Mouse (Mus musculus): ENCODE data around the gene Me1.

Me1 gene

DNA sequence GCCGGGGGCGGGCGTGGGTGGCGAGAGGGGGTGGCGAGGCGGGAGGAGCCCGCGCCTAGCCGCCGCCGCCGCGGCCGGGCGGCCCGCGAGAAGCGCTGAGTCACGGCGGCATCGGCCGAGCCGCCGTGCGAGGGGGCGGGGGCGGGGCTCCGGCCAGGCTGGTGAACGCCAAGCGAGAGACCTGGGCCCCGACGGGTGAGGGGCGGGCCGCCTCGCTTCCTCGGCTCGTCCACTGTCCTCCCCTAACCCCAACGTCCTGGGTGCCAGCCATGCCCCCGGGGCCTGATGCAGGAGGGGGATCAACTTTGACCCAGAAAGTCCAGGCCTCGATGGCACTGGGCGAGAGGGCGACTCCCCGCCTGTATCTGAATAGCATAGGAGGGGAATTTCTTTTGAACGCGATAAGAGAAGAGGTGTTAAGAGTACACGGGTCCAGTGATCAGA is at the start of gene Me1:
Gene Me1 (minus strand): TSS at position 136 of the 444 bp plus-strand sequence.
- DNase-seq (ENCODE audit: low spot score), result peak; percentile 2

DNA sequence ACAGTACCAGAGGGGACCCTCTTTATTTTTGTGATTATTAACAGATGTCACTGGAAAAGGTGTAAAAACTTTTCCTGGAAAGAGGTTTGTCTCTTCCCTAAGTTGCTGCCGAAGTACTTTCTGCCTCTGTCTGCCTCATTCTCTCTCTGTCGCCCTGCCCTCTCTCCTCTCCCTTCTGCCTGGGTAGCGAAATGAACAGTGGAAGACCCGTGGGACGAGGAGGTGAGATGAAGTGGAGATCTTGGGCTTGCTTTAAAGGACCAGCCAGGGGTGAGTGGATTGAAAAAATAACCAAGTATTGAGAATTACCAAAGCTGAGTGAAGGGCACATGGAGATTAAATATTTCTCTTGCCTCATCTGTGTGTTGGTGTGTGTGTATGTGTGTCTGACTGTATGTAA is 48.3 kb upstream of the Me1 start:
- no peak for DNase-seq (ENCODE audit: low spot score)

DNA sequence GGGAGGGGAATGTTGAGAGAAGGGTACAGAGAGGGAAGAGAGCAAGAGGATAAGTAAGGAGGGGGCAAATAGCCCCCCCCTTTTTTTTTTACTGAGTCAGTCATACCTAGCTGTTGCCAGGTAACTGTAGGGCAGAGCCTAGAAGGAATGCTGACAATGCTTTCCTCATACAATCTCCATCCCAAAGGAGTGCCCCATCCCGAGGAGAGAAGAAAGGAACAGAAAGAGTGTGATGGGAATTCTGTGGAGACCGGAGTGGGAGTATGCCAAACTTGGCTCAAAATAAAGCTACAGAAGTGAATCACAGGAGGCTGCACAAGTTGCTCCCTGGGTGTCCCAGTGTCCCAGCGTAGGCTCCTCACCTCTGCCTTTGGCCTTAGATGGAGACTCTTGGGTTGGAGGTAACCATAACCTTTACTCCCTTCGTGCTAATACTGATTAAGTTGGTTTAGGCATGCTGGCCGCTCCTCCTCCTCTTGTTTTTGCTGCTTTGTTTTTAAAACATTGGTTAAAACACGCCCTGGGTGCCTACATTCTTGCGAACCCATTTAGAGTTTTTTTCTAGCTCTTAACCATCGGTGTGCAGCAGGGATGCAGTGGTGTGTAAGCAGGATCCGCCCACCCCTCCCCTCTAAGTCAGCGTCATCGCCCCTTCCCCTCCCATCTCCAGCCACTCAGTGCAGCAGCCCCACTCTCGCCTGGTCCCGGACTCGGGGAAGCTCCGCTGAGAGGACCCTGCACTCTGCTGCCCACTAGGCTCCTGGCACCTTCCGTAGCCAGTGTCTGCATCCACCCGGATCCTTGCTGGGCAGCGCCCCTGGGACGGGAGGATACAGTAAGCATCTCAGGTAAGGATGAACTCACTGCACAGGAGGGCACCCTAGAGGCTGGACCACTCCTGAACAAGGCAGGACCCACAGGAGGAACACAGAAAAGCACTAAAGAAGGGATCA is 47.5 kb upstream of the Me1 start, which contains the start of gene Prss35:
Gene Prss35 (plus strand): TSS at position 691 of the 953 bp plus-strand sequence.
- no peak for DNase-seq (ENCODE audit: low spot score)

DNA sequence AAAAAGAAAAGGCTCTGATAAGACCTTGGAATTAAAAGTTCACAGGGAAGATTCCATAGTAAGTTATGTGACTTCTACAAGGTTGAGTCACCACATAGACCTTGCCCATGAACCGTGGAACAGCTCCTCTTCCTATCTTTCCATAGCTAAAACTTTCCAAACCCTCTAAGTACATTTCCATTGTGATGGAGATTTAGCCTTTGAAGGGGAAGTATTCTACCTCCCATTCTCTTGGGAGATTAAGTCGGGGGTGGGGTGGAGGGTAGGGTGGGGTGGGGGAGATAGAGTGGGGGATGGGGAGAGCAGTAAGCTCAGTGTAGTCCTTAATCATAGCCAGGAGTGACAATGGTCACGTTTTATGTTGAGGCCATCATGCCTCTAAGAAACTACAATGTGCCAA is 44.2 kb upstream of the Me1 start:
- no peak for DNase-seq (ENCODE audit: low spot score)

DNA sequence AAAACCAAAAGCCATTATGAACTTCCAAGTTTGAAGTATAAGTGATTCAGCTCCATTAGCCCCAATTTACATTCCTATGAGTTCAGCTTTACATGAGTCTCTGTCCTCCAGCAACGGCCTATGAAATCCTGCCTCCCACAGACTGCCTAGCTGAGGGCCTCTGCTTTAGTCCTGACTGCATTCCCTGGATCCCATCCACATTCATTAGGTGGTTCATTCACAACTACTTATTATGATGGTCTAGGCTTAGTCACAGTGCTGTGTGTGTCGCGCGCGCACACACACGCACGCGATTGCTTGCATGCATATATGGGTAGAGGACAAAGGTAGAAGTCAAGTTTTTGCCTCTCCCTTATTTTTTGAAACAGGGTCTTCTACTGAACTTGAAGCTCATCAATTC is 43.0 kb upstream of the Me1 start:
- no peak for DNase-seq (ENCODE audit: low spot score)

DNA sequence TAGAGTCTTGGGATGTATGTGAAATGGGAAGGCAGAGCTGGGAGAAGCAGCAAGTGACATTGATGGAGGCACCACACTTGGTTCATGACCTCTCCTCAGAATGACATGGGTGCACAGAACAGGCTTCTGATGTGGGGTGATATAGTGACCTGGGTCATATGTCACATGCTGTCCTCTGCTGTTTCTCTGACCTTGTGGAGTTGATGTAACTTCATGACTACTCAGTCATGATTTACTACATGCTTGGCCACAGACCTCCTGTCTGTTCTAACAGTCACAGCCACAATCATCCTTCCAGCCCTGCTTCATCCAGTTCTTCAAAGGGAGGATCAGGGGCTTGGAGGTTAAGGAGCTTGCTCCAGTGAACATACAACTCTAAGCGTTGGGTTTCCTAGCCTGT is 42.3 kb upstream of the Me1 start:
- DNase-seq (ENCODE audit: low spot score), result no peak

DNA sequence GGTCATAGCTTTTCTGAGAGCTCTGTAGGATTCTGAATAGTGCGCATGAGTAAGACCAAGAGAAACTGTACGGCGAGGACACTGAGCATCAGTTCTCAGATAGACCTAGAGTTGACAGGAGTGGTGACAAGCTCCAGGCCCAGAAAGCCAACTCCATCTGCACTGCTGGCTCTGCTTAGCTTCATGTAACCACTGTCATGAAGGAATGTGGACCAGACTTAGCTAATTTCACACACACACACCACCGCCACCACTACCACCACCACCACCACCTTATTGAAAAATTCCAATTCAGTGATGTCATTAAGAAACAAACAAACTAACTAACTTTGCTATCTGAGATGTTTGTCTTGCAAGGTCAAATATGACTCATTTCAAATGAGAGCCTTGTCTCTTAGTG is 41.2 kb upstream of the Me1 start:
- no peak for DNase-seq (ENCODE audit: low spot score)

DNA sequence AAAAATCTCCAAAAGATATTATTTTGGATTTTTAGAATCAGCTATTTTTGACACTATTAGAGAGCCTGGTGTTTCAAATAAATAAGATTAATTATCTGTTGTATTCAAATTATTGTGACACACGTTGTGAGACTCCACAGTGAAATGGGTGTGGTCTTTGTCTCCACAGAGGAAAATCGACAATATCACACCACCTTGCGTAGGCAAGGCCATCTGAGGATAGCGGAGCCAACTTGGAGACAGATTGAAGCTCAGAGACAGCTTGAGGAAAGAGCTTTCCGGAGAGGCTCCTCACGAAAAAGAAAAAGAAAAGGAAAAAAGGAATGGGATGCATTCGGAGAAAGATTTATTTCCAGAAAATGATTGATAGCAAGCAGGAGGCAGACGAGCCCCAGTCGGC is 39.0 kb upstream of the Me1 start:
- DNase-seq (ENCODE audit: low spot score), result no peak

DNA sequence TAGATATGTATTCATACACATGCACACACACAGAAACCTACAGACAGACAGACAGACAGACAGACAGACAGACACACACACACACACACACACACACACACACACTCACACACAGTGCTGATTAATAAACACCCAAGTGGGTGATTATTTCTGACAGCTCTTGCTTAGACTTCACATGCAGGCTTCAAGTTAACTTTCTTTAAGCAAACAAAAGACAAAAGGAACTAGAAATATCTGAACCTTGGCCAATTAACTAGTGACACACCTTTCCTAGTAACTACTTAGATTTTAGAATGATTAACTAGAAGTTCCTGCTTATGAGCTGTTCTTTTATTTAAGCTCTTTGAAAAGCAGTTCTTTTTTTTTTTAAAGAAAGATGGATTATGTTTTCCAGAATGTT is 38.6 kb upstream of the Me1 start:
- no peak for DNase-seq (ENCODE audit: low spot score)

DNA sequence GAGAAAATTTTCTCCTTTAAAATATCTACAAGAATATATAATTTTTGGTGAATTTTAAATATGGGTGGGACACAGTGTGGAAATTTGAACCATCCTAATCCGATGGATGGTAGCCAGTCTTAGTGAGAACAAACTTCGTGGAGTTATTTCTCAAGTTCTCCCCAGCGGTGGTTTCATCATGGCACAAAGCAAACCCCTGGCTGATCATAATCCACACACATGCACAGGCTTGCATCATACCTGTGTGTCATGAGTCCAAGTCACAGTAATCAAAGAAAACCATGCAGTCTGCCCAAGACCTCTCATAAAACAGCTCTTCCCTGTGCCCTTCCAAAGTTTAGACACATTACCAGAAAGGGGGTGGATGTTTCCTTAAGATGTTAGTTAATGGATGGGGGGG is 34.1 kb upstream of the Me1 start:
- DNase-seq (ENCODE audit: low spot score), result no peak

DNA sequence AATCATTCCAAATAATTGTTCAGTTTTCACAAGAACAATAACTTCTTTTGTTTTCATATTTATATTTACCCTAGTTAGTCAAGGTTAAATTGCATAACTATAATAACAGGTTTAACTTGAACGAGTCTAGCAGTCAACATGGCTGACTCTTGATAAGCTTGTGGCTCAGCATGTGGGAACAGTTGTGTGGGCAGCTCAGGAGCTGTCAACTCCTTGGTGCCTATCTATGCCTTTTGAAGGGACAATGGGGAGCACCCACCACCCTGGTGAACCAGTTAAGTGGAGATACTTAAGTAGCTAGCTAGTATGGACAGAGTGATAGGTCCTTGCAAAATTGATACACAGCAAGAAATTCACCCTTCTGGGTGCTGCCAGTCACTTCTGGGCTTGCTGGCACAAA is 33.3 kb upstream of the Me1 start:
- DNase-seq (ENCODE audit: low spot score), result no peak

DNA sequence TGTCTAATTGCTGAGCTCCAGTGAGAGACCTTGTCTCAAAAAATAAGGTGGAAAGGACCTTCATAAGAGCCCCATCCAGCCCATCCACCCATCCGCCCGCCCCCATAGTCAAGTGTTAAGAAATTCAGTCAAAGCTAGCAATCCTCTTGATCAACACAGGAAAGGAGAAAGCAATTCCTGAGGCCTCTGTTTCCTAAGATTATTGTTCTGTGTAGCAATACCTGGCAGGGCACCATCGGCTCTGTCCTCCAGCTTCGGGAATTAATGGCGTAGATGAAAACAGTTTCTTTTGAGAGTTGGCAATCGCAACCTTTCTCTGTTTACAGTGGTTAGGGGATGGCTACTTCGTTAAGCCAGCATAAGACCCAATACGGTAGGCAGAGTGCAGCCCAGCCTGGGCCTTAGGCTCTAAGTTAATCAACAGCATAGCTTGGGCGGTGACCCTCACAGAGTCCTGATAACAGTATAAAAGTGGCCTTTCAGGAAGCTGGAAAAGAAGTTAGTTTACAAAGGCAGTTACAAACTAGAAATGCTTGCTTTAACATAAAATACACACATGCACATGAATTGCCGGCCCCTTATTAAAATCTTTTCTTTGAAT is 32.6 kb upstream of the Me1 start:
- DNase-seq (ENCODE audit: low spot score), result no peak

DNA sequence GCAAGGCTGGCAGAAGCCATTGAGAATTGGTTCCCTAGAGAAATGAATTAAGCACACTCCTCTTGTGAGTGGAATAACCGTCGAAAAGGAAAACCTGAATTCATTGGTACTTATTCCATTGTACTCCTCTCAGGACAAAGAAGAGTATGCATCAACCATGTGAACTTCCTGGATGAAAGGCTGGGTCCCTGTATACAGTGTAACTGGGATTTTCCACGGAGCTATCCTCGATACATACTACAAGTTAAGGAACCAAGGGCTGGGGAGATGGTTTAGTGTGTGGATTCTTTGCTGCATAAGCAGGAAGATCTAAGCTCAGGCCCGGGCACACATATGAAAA is 30.6 kb upstream of the Me1 start:
- DNase-seq (ENCODE audit: low spot score), result no peak

DNA sequence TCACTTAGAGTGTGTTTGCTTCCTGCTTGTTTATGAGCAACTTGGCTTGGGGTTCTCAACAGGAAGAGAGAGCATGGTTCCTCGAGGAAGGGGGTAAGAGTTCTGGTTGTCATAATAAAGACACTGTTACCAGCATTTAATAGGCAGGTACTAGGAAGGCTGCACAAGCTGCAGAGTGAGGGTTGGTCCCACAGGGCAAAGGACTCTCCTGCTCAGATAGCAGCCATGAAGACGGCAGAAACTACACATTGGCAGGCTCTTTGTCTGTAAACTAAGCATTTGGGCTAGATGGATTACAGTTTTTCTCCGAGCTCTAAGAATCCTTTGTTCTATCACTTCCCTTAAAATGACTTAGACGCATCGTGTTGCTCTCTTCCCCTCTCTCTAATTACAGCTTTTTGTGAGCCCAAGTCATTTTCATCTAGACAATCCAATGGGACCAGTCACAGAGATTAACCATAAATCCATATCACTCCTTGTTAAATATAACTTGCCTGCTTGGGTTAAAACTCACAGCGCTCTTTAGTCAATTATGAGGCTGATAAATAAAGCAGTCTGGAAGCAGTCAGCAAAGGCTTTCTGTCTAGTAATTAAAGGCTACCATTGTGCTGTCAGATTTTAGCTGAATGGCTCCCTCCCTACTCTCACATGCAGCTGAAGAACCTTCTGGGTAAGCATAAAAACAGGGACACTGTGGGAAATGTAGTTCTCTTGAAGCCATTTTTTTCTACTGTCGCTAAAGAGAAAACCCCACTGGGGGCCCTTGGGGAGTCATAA is 30.0 kb upstream of the Me1 start:
- no peak for DNase-seq (ENCODE audit: low spot score)

DNA sequence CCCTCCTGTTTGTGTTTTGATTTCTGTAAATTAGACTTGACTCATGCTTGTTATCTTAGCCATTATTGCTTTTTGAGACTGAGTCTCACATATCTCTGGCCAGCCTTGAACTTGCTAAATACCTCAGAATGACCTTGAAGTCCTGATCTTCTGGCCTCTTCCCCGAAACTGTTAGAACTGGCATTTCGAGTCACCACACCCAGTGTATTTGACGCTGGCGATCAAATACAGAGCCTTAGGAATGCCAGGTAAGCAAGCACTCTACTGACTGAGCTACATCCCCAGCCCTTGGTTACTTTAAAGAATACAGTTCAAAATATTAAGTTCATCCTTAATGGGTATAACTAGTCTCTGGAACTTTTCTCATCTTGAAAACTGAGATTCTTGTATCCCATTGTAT is 29.3 kb upstream of the Me1 start:
- no peak for DNase-seq (ENCODE audit: low spot score)

DNA sequence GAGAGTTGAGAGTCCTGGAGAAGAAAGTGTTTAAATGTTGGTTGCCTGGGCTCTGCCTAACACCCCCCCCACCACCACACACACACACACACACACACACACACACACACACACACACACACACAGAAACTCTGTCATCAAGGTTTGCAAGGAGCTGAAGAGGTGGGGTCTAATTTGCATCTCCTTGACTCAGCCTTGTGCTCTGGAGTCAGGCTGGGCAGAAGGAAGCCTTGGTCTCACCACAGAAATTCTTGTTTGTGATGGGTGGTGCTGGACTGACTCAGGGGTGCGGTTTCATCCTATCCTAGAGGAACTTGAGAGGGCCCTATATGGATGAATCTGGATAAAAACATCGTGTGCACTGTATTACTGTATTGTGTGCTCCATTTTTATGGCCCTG is 25.0 kb upstream of the Me1 start:
- DNase-seq (ENCODE audit: low spot score), result no peak

DNA sequence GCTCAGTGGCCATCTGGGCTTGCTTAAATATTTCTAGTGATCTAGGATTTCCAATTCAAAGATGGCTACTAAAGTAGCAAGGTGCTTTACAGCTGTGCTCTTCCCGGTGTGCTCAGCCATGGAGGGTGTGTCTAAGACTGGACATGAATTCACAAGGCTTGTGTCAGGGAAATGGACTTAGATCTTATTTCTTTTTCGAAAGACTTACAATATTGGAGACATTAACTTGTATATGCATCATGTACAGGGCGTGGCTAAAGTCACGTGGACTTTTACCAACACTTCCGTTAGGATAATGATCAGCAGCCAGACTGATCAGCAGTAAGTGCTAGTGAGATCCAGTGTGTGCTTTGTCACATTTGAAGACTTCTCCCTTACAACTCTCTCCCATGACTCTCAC is 24.5 kb upstream of the Me1 start:
- no peak for DNase-seq (ENCODE audit: low spot score)

DNA sequence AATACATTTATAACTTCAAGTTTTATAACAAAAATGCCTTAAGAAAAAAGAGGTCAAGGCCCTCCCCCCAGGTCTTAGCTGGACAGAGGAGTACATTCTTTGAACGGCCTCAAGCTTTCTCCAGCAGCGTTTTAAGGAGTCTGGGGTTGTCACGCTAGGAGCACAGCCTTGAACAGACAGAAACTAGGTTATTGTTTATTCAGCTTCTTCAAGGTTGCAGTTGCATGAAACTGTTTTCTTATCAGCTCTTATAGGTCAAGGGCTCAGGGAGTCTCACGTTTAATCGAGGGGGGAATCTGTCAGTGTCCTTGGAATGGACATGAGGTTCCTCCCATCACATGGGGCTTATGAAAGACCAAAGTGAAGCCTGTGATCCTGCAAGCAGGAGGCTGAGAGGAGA is 21.4 kb upstream of the Me1 start:
- no peak for DNase-seq (ENCODE audit: low spot score)

DNA sequence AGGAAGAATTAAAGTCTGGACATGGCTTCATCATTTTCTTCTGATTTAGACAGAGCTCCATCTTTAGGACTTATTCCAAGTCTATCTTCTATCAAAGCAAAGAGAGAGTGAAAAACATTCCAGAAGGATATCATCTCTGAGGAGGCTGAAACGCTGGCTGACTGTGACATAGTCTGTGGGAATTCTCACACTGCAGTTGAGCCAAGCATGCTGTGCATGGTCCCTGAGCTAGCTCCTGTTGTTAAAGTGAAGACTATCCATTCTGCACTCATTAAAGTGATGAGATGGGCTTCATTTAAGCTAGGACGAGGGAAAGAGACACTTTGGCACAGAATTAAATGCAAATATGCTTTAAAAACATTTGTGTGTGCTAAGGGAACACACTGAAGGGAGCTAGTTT is 20.8 kb upstream of the Me1 start:
- DNase-seq (ENCODE audit: low spot score), result no peak

DNA sequence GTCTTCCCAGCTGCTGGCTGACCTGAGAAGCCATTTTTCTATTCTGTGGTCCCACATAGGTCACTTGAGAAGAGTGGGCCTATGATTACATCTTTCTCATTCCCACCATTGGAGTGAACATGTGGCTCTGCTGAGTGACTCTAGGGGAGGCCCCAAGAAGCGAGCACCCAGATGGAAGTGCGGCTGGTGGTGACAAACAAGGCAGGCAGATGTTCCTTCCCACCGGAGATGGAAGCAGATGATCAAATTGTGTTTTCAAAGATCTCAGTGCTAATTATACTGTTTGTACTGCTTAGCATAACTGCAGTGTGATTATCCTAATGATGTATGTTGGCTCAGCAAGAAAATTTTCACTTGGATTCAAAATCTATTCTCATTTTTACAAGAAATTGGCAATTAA is 18.3 kb upstream of the Me1 start:
- no peak for DNase-seq (ENCODE audit: low spot score)

DNA sequence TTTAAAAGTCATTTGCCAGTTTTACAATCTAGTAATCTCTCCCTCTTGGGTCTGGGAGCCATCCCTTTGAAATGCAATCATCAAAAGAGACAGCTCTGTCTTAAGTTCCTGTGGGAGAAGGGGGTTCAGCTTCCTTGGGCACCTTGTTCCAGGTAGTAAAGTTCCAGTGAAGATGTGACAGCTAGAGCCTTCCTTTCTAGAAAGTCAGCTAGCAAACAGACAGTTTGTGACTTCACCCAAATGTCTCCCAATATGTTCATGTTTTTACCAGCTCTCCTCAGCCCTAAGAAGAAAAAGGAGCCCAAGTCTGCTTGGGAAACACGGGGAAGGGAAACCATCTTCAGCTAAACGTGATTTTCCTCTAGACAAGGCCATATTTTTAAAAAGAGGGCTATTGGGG is 16.9 kb upstream of the Me1 start:
- DNase-seq (ENCODE audit: low spot score), result no peak

DNA sequence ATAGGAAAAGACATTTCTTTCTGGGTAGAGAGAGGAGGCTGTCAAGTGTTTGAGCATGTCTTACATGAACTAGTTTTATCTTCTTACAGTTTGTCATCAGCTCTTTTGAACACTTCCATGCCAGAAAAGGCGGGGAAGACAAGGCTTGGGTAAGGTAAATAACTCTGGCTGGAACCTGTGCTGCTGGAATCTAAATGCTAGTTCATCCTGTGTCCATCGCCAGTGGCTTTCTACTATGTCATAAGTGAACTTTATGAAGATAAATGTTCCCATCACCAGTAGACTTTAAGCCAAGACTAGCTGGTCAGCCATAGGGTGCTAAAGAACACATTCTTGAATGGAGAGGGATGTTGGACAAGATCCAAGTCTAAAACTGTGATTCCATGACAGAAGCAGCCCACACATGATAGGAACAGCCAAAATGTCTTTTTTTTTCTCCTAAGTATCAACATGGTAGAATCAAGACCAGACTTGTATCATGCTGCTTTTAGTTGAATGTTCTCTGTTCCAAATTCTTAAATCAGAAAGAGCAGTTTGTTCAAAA is 14.4 kb upstream of the Me1 start:
- DNase-seq (ENCODE audit: low spot score), result no peak

DNA sequence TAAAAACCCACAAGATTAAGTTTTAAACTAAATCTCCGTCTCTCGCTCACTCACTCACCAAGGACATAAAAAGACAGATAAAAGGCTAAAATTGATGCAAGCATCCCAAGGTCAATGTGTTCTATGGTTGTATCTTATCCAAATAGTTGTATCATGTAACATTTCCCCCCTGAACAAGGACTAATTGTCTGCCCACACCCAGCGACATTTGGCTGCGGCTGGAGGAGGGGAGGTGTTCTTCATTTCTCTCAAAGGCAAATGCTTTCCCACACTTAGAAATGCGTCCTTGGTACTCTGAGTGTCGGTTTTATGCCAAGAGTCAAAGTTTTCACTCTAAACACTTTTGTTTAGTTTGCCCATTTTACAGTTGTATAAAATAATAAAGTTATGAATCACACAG is 13.2 kb upstream of the Me1 start:
- DNase-seq (ENCODE audit: low spot score), result no peak

Measured in spleen, adult 12 weeks (tissue).